Mouse (Mus musculus): Measurements from ENCODE around the gene Vav3.

DNA sequence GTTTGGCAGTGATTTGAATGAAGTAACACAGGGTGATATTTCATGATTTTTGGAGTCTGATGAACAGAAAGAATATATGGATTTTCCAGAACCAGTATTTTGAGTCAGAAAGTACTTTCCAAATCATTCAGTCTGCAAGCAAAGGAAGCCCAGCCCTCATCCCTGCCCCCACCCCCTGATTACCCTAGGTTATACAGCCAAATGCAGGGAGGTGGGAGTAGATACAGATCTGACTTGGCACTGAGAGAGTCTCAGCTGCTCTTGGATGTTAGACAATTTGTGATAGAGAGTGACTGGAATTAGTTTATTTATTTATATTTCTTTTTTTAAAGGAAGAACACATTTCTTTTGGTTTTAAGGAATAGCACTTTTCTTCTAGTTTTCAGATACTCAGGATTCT, 18.2 kb upstream of the Vav3 start:
- no peak for TF ChIP-seq POLR2A (IDR thresholded peaks at IDR 0.05; ENCODE audit: low read depth, low read length)
- TF ChIP-seq CTCF (IDR thresholded peaks at IDR 0.05; ENCODE audit: borderline replicate concordance, insufficient read depth, low read length), result no peak

Data from embryonic fibroblast, embryonic 13.5 days (primary cell).